Mouse (Mus musculus): ENCODE results near the gene Kmt2b. TPM values are rescaled to one million over a fixed set of nuclear protein-coding genes. Genes with fewer than 3 reads are reported as not detected.

Kmt2b gene
- polyA plus RNA-seq, 1 experiment = 45.9 TPM

DNA sequence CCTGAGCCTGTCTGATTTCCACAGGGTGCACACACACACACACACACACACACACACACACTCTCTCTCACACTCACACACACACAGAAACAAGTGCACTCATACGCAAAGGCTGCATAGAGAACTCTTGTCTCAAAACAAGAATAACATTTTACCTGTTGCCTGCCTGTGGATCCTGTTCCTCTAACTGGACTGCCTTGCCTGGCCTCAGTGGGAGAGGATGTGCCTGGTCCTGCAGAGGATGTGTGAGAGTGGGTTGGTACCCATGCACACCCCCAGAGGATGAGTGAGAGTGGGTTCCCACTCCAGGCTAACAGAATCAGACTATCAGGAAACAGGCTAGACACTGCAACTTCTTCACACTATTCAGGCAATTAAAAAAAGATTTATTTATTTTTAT lies 37.9 kb downstream of the Kmt2b start:
- DNase-seq (ENCODE audit: extremely low spot score in 1 of 2, low spot score in 1 of 2) = no peak

DNA sequence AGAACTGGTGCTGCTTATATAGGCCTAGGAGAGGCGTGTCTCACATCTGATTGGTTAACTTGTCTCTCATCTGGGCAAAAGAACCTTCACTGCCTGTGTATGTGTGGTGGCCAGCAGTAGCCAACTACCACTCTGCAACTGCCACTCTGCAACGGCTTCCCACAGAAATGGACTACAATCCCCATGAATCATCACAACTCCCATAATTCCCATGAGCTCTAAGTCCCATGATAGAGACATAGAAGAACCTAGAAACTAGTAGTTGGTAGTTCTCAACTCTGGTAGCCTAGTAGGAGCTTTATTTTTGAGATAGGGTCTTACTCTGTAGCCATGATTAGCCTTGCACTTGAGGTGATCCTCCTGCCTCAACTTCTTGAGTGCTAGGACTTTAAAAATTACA lies 38.6 kb downstream of the Kmt2b start:
- no peak for DNase-seq (ENCODE audit: extremely low spot score in 1 of 2, low spot score in 1 of 2)

DNA sequence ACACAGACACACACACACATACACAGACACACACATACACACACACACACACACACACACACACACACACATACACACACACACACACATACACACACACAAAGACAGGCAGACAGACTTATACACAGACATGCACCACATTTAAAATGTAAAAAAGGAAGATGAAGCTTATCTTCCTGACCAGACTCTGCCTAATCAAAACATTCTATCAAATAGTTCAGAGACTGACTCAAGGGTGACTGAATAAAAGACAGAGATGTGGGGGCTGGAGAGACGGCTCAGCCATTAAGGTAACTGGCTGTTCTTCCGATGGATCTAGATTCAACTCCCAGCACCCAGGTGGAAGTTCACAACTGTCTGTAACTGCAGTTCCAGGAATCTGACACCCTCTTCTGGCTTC lies 44.2 kb downstream of the Kmt2b start:
- DNase-seq (ENCODE audit: extremely low spot score in 1 of 2, low spot score in 1 of 2) = no peak

DNA sequence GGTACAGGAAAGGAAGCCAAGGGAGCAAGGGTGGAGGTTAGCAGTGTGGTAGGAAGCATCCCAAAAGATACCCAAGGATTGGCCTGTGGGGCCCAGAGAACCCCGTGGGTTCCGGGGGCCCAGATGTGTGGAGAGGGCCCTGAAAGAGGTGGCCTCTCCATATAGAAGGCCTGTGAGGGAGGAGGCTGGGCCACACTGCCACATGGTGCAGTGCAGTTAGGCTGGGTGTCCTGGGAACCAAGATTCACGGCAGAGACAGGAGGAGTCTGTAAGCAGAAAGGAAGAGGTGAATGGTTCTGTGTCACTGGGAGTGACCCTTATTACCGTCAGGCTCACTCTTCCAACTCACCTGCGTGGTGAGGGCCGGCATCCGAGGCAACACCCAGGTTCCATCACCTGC lies 48.0 kb downstream of the Kmt2b start:
- no peak for DNase-seq (ENCODE audit: extremely low spot score in 1 of 2, low spot score in 1 of 2)

DNA sequence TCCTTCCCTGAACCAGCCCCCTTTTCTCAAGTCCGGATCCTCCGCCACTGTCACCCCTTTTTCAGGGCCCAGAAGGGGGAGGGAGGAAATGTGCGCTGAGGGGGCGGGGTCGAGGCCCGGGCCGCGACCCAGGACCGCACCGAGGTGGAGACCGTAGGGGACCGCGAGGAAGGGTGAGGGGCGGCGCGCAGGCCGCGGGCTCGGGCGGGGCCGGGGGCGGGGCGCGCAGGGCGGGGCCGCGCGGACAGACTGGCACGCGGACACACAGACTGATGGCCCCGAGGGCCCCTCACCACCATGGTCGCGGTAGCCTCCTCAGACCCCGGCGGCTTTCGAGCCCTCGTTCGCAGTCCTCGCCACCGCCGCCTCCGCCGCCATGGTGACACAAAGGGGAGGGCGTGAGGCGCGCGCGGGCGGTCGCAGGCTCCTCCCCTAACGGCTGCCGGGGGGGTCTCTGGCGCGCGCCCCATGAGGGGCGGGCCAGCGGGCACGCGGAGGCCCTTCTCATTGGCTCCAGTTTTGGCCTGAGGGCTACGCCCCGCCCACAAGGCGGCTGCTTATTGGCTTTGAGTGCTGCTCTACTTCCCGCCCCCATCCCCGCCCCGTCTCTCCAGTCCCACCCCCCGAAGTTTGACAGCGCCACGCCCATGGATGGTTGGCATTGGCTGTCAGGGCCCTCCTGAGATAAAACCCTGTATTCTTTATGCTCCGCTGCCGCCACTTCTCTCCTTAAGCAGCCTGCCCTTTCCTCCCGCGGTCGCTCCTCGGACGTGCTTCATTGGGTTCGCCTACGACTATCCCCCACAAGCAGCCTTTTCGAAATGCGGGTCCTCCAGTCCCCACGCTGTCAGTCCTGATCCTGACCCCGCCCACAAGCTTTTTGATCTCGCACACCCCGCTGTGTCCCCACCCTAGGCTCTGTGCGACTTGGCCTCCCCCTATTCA lies 53.6 kb downstream of the Kmt2b start, which contains the start of gene Arhgap33:
Arhgap33 (minus strand) TSS at position 428 of the 945 bp plus-strand sequence.
- DNase-seq (ENCODE audit: extremely low spot score in 1 of 2, low spot score in 1 of 2) = peak; percentile 95 to 97

DNA sequence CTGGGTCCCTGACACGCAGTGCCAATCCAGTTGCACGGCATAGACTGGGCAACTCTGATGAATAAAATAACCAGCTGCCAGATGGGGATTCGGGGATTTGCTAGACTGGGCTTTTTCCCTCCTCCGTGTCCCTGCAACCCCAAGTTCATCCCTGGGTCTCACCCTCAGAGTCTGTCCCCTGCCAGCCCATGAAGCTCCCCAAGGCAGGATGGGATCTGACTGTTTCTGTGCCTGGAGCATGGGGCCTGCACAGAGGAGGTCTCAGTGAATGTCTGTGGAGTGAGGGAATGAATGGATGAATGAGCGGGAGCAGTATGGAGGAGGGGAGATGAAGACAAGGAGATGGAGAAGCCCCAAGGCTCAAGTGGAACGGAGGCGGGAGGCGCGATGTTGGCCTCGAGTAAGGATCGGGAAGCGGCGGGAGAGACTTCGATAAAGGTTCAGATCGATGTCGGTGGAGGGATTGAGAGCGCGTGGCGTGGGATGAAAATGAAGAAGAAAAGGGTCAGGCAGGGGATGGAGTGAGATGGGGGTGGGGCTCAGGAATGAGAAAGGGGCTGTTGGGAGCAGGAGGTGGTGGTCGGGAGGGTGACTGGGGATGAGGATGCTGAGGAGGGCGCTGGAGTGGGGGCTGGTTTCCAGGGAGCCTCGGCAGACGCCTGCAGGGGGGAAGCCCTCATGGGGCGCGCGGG lies 54.4 kb downstream of the Kmt2b start:
- DNase-seq (ENCODE audit: extremely low spot score in 1 of 2, low spot score in 1 of 2) = peak in 1 of 2 experiments; percentile 54

DNA sequence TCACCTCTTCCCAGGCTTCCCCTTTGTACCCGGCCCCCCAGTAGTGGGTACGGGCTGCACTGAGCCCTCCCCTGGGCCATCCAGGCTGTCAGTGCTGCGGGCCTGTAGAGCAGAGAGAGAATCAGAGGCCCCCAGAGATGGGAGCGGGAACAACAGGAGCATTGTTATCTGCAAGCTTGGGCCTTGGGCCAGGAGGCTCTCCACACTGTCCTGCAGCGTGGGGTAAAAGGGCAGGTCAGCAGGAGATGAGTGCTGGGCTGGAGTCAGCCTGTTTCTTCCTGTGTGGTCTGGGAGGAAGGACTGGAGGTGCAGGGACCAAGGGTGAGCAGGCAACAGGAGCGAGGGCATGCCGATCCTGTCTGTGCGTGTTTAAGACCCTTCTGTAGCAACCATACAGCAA lies 55.6 kb downstream of the Kmt2b start:
- DNase-seq (ENCODE audit: extremely low spot score in 1 of 2, low spot score in 1 of 2) = no peak

DNA sequence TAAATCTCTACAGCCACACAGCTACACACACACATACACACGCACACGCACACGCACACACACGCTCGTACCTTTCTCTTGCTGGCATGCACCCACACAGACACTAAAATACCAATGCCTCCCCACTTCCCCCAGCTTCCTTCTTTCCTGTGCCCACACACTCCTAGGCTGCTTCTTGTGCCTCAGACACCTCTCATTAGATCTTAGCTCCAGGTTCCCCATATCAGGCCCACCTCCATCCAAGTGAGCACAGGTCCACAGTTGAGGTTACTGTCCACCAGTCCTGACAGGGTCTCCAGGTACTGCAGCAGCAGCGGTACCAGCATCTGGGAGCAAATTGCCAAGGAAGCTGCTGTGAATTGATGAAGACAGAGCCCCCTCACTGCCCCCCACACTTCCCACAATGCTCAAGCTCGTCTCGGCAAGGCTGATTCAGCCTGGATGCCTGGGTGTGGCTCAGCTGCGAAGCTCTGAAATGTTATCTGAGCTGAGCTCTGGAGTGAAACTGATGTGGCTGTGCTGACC lies 57.2 kb downstream of the Kmt2b start:
- peak; percentile 75 to 83 for DNase-seq (ENCODE audit: extremely low spot score in 1 of 2, low spot score in 1 of 2)

DNA sequence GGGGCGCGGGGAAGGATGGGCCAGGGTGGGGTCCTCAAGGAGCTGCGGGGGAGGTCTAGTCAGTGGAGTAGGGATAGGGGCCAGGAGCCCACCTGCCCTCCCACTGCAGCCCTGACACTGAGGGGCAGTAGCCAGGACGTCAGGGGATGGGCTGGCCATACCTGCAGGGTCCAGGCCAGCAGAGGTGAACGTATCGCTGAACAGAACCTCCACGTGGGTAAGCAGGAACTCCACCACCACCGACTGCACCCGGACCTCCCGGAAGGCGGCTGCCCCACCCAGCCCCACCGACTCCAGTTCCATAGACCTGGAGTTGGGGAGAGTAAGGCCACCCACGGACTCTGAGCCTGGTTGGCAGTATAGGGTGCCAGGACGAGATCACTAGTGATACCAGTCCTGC lies 61.5 kb downstream of the Kmt2b start:
- DNase-seq (ENCODE audit: extremely low spot score in 1 of 2, low spot score in 1 of 2) = no peak

DNA sequence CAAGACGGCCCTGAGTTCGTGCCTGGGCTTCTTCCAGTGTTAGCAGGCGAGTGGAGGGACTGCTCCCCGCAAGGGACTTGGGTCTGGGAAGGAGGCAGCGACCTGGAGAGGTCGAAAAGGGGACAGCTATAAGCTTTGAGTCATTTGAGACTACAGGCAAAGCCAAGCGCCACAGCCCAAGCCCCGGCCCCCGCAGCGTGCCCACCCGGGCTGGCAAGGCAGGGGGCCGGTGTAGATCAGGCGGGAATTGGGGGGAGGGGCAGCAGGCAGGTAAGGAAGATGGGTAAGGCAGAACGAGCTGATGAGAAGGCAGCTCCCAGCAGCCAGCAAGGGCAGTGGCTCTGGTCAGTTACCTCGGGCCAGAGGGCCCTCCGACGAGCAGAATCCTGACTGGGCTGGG lies 62.1 kb downstream of the Kmt2b start:
- DNase-seq (ENCODE audit: extremely low spot score in 1 of 2, low spot score in 1 of 2) = no peak

DNA sequence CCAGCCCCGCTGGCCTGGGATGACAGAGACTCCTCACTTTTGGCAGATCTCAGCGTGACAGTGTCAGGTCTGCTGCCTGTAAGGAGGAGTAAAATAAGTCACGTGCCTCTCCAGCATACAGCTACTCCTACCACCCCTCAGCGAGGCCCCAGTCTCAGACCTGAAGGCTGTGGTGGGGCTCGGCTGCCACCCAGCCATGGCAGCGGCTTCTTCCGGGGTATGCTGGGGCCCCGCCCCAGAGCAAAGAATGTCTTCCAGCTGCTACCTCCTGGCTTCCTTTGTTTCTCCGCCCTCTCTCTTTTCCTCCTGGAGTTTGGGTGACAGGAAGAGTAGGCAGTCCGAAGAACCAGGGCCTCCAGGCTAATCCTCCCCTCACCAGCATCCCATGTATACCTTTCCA lies 62.6 kb downstream of the Kmt2b start:
- peak in 1 of 2 experiments; percentile 25 for DNase-seq (ENCODE audit: extremely low spot score in 1 of 2, low spot score in 1 of 2)

DNA sequence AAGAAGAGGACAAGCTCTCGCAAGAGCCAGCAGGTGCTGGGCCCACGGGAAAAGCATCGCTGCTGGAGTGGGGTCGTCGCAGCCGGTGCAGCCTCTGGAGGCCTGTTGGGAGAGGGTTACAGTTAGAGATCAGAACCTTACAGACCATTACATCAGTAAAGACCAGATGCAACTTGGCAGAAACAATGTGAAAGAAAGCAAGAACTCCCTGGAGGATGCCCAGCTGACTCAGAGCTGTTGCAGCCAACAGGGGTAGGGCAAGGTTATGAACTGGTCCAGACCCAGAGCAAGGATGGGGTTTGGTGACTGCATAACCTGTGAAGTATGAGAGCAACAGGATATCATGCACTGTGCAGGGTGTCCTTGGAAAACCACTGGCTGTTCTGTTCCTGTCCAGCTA lies 64.0 kb downstream of the Kmt2b start:
- no peak for DNase-seq (ENCODE audit: extremely low spot score in 1 of 2, low spot score in 1 of 2)

DNA sequence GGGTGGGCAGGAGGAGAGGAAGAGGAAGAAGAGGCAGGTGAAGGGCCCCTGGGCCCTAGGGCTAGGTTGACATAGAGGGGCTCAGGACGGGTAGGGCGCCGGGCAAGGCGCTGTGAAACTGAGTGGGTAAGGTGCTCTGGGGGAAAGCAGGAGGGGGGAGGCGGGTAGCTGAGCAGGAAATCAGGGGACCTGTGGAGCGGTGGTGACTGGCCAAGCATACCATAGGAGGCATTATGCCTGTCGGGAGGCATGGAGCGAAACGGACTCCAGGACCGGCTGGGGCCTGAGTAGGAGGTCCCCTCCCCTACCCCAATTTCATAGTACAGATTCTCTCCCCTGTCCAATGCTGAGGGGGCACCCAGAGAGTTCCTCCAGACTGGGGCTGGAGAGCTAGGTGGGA lies 65.7 kb downstream of the Kmt2b start:
- no peak for DNase-seq (ENCODE audit: extremely low spot score in 1 of 2, low spot score in 1 of 2)

DNA sequence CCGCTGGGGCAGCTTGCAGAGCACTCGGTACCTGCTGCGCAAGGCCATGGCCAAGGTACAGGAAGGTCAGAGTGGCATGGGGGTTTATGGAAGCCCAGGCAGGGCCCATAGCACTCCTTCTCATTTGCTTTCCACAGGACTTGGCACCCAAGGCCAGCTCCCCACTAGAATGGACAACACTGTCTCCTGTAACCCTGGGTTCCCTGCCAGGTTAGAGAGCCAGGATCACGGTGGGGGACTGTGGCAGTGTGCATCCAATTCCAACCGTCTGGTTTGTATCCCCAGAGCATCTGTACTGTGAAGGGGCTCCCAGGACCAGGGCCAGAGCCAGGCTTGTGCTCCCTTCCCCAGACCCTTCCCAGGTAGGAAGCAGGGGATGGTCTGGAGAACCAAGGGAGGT lies 67.7 kb downstream of the Kmt2b start:
- DNase-seq (ENCODE audit: extremely low spot score in 1 of 2, low spot score in 1 of 2) = no peak

DNA sequence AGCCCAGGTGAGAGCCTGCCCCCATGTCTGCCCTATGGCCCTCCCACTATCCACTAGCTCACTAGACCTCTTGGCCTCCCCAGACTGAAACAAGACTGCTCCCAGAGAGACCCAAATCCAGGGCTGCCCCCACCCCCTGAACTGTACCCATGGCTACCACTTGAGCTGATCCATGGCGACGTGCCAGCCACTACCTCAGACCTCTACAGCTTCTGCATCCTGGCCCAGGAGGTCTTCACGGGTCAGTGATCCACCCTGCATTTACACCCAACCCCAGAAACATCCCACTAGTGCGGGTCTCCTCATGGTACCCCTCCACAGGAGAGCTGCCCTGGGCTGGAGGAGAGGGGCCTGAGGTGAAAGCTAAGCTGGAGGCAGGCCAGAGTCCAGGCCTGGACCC lies 68.1 kb downstream of the Kmt2b start:
- no peak for DNase-seq (ENCODE audit: extremely low spot score in 1 of 2, low spot score in 1 of 2)

Other genes starting within 250 kb of the Kmt2b start
- gene Lrfn3, start 226.0 kb downstream of the Kmt2b start, polyA plus RNA-seq (2012; rRNA removed) = 19.8 and 22.2 TPM in 2 replicates
- gene Tyrobp, start 175.0 kb downstream of the Kmt2b start, polyA plus RNA-seq (2012; rRNA removed) = 73.2 and 80.4 TPM in 2 replicates
- gene Hcst, start 168.9 kb downstream of the Kmt2b start, polyA plus RNA-seq (2012; rRNA removed) = 1.5 and 2.2 TPM in 2 replicates
- 5.4 and 6.4 TPM in 2 replicates for gene Nfkbid, start 167.0 kb downstream of the Kmt2b start, polyA plus RNA-seq (2012; rRNA removed)
- 940 and 960 TPM in 2 replicates for gene Aplp1, start 143.2 kb downstream of the Kmt2b start, polyA plus RNA-seq (2012; rRNA removed)
- gene Kirrel2, start 131.0 kb downstream of the Kmt2b start, polyA plus RNA-seq (2012; rRNA removed) = 3.7 and 7.1 TPM in 2 replicates
- 1.2 and 1.6 TPM in 2 replicates for gene Nphs1, start 130.4 kb downstream of the Kmt2b start, polyA plus RNA-seq (2012; rRNA removed)
- 0.18 and 0.19 TPM in 2 replicates for gene Prodh2, start 95.1 kb downstream of the Kmt2b start, polyA plus RNA-seq (2012; rRNA removed)
- gene Arhgap33, start 53.7 kb downstream of the Kmt2b start, polyA plus RNA-seq (2012; rRNA removed) = 172 and 192 TPM in 2 replicates
- 9.3 and 10.7 TPM in 2 replicates for gene Hspb6, start 36.5 kb downstream of the Kmt2b start, polyA plus RNA-seq (2012; rRNA removed)
- 7.3 and 8.3 TPM in 2 replicates for gene Proser3, start 36.4 kb downstream of the Kmt2b start, polyA plus RNA-seq (2012; rRNA removed)
- 64.1 and 67.3 TPM in 2 replicates for gene Lin37, start 28.9 kb downstream of the Kmt2b start, polyA plus RNA-seq (2012; rRNA removed)
- gene U2af1l4, start 25.4 kb downstream of the Kmt2b start, polyA plus RNA-seq (2012; rRNA removed) = 125 and 131 TPM in 2 replicates
- 8.2 and 9.4 TPM in 2 replicates for gene Gm49396, start 25.4 kb downstream of the Kmt2b start, polyA plus RNA-seq (2012; rRNA removed)
- gene Psenen, start 25.1 kb downstream of the Kmt2b start, polyA plus RNA-seq (2012; rRNA removed) = 114 and 133 TPM in 2 replicates
- gene Igflr1, start 23.3 kb downstream of the Kmt2b start, polyA plus RNA-seq (2012; rRNA removed) = 6.2 and 7.9 TPM in 2 replicates
- gene Zbtb32, start 10.2 kb upstream of the Kmt2b start, polyA plus RNA-seq (2012; rRNA removed) = 0.04 TPM in 1 of 2 replicates, not detected in the other
- 1.7 and 2.3 TPM in 2 replicates for gene Upk1a, start 24.1 kb upstream of the Kmt2b start, polyA plus RNA-seq (2012; rRNA removed)
- gene Cox6b1, start 37.4 kb upstream of the Kmt2b start, polyA plus RNA-seq (2012; rRNA removed) = 893 and 1,127 TPM in 2 replicates
- not detected in 2 replicates for gene Etv2, start 47.1 kb upstream of the Kmt2b start, polyA plus RNA-seq (2012; rRNA removed)
- 59.7 and 66.4 TPM in 2 replicates for gene Rbm42, start 61.6 kb upstream of the Kmt2b start, polyA plus RNA-seq (2012; rRNA removed)
- gene Haus5, start 76.3 kb upstream of the Kmt2b start, polyA plus RNA-seq (2012; rRNA removed) = 11.8 and 13.0 TPM in 2 replicates
- gene Pmis2, start 82.9 kb upstream of the Kmt2b start, polyA plus RNA-seq (2012; rRNA removed) = not detected in 2 replicates
- gene 2200002J24Rik, start 110.2 kb upstream of the Kmt2b start, polyA plus RNA-seq (2012; rRNA removed) = not detected in 2 replicates
- 0.65 and 0.82 TPM in 2 replicates for gene Atp4a, start 123.5 kb upstream of the Kmt2b start, polyA plus RNA-seq (2012; rRNA removed)
- 167 and 185 TPM in 2 replicates for gene Tmem147, start 140.8 kb upstream of the Kmt2b start, polyA plus RNA-seq (2012; rRNA removed)
- not detected in 2 replicates for gene Gapdhs, start 155.0 kb upstream of the Kmt2b start, polyA plus RNA-seq (2012; rRNA removed)
- gene Sbsn, start 162.7 kb upstream of the Kmt2b start, polyA plus RNA-seq (2012; rRNA removed) = 14.6 and 15.1 TPM in 2 replicates
- 4.5 and 8.2 TPM in 2 replicates for gene Dmkn, start 175.0 kb upstream of the Kmt2b start, polyA plus RNA-seq (2012; rRNA removed)
- gene Krtdap, start 199.2 kb upstream of the Kmt2b start, polyA plus RNA-seq (2012; rRNA removed) = not detected in 2 replicates
- 0.13 and 0.14 TPM in 2 replicates for gene Ffar2, start 235.0 kb upstream of the Kmt2b start, polyA plus RNA-seq (2012; rRNA removed)

Data from frontal cortex, adult 2 months (tissue).